Mouse (Mus musculus): ENCODE data around the gene Gse1.

Gene Gse1

GRCm38 (mm10) chr8:120212596-120212995 lies 15.7 kb upstream of the Gse1 start:
- no peak for DNase-seq (ENCODE audit: low spot score in 2 of 2)

DNA sequence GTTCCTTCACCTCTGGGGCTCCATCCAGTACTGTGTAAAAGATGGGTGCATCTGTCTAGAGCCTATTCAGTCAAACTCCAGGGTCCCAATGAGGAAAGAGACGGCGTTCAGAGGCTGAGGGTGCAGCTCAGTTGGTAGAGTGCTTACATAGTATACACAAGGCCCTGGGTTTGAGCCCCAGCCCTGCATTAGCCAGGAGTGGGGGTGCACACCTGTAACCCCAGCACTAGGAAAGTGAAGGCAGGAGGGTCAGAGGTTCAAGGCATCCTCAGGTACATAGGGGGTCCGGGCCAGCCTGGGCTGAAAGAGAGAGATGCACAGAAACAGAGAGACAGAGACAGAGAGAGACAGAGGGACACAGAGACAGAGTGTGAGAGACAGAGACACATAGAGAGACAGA lies 15.0 kb upstream of the Gse1 start:
- DNase-seq (ENCODE audit: low spot score in 2 of 2) = no peak

- DNase-seq (ENCODE audit: low spot score in 2 of 2) = peak in 1 of 2 experiments; percentile 53
Observed at GRCm38 (mm10) chr8:120213939-120214338, 14.3 kb upstream of the Gse1 start.

DNA sequence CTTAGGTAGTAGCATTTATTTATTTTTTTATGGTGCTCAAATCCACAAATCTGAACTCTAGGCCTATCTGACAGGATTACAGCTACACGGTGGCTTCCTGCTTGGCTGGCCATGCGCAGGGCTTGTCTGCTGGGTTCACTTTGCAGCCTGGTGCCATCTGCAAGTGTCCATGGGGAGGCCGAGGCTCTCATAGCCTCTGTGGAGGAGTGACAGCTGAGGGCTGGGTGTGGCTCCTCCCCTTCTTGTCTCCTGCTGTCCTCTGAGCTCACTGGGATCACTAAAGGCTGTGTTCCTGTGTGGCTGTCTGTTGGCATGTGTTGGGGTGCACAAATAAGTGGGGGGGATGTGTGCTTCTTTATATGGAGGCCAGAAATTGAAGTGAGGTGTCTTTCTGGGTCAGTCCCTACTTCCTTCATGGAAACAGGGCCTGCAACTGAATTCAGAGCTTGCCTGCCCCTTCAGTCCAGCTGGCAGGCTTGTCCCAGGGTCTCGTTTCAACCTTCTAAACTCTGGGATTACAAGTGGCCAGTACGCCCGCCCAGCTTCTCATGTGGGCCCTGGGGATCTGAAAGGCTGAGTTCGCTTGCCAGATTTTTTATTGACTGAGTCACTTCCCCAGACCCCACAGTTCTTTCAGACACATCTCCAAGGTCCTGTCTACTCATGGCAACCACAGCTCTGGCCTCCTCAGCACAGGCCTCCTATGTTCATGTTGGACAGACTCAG lies 12.7 kb upstream of the Gse1 start:
- DNase-seq (ENCODE audit: low spot score in 2 of 2) = no peak

- DNase-seq (ENCODE audit: low spot score in 2 of 2) = peak in 1 of 2 experiments; percentile 52
Observed at GRCm38 (mm10) chr8:120216855-120217830, 11.1 kb upstream of the Gse1 start.

DNA sequence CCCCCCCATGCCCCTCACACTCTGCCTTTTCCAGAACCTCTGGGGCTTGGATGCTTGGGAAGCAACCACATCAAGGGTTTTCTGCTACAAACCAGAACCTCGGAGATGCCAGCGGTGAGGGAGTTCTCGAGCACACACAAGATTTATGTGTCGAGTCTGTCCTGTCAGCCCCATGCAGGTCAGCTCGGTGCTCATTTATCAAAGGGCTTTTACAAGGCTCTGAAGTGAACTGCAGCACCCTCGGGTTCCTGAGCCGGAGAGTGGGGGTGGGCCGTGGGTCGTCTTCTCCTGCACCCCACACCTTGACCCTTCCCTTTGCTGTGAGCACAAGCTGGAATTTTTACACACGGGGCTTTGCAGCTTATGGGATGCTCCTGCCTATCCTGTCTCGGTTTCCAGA lies 5.7 kb upstream of the Gse1 start:
- DNase-seq (ENCODE audit: low spot score in 2 of 2) = no peak

DNA sequence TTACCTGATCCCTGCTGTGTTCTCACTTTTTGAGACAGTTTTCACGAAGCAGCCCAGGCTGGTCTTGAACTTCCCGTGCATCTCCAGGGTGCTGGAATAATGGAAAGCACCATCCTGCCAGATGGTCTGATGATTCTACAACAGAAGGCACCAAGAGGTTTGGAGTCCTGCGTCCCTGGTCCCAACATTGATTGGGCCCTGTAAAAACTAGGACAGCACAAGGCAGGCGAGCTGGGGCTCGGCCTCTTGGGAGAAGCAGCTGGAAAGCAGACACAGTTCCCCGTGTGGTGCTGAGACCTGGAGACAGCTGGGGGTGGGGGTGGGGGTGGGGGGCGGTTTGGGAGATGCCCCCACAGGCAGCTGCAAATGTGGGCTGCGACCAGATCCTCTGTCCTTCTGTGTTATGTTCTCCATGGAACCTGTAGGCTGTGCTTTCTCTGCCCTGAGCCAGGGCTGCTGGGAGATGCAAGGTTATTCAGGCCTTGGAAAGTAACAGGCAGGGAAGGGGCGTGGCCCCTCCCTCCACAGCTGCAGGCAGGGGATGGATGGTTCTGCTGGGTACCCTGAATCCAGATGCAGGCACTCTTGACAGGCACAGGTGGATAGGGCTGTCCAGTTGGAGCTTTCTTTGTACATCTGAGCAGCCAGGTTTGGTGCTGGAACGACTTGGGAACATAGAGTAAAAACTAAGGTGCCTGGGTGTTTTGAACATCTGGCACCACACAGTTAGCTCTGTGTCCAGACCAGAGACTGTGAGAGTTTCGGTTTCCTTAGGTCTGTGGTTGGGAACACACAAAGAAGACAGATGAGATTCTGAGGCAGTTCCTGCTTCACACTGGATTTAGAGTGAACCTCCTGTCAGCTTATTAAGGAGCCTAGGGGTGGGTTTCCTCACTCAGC lies 3.5 kb upstream of the Gse1 start:
- no peak for DNase-seq (ENCODE audit: low spot score in 2 of 2)

DNA sequence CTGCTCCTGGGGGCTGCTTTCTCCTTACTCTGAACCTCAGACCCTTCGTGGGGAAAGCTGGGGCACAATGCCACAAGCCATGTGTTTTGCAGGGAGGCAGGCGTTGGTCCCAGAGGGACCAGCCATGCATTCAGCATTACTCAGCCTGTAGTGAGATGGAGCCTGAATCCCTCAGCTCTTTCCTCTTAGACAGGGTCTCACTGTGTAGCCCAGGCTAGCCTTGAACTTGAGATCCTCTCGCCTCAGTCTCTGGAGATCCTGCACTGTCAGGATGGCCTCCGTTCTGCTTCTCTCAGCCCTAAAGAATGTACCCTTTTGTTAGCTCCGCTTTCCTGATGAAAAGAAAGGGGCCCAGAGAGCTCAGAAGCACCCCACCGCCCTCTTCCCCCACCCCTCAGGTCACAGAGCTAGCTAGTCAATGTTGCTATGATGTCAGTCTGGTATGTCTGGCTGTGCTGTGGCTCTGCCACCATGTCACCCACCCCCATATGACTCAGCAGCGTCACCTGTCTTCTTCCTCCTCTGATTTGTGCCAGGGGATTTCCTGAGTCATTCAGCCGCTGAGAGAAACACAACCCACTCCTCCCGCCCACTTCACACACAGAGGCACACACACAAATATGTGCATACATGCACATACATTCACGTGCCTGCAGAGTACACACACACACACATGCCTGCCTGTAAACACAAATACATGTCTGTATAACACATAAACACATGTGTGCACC lies 2.7 kb upstream of the Gse1 start:
- DNase-seq (ENCODE audit: low spot score in 2 of 2) = peak in 1 of 2 experiments; percentile 71

DNA sequence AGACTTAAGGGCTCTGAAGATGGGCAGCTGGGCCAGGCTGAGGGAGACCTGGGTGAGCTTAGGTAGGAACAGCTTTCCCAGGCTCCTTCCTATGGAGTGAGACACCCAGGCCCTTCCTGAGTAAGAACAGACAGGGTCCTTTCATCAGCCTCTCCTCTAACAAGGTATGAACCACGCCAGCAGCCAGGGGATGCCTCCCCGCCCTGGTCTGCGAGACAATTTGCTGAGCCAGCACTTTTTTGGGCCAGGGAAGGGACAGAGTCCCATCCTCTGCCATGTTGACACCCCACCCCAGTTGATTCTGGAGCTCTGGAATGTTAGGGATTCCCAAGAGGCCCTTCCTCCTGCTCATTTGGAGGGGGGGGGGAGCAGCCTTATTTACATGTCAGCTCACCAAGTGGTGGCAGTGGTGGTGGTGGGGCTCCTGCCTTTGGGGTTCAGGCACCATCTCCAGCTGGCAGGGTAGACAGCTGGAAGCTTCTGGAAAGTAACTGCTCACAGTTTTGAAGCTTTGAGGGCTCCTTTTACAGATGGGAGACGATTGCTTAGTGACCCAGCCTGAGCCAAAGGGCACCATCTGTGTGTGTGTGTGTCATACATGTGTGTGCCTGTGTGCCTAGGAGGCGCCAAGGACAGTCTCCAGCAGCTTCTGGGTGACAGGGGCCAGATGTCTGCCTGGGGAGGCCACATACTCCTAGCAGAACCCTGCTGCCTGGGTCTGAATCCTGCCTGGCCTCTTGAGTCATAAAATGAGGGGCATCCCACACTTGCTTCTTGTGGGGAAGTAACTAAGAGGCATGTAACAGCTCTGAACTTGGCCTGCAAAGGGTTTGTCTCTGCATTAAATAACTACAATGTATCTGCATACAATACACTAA lies 1.3 kb upstream of the Gse1 start:
- DNase-seq (ENCODE audit: low spot score in 2 of 2) = no peak

- no peak for DNase-seq (ENCODE audit: low spot score in 2 of 2)
Observed at GRCm38 (mm10) chr8:120227578-120227876, 729 bp upstream of the Gse1 start.

- peak; percentile 62 to 69 for DNase-seq (ENCODE audit: low spot score in 2 of 2)
Observed at GRCm38 (mm10) chr8:120228781-120229573, 721 bp downstream of the Gse1 start.

GRCm38 (mm10) chr8:120229574-120229916 lies 1.3 kb downstream of the Gse1 start:
- DNase-seq (ENCODE audit: low spot score in 2 of 2) = no peak

DNA sequence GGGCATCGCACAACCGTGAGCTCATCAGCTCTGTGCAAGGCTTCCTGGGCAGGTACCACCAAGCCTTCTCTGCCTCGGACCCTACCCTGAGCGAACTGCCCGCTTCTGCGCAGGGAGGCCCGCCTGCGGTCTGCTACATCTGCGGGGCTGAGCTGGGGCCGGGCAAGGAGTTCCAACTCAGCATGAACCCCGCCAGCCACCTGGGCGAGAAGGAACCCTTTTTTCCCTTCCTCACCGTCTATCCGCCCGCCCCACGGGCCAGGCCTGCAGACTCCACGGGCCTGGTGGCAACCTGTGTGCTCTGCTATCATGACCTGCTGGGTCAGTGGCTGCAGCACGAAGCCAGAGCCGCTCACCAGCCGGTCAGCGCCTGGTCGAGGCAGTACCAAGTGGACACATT lies 1.8 kb downstream of the Gse1 start:
- no peak for DNase-seq (ENCODE audit: low spot score in 2 of 2)

DNA sequence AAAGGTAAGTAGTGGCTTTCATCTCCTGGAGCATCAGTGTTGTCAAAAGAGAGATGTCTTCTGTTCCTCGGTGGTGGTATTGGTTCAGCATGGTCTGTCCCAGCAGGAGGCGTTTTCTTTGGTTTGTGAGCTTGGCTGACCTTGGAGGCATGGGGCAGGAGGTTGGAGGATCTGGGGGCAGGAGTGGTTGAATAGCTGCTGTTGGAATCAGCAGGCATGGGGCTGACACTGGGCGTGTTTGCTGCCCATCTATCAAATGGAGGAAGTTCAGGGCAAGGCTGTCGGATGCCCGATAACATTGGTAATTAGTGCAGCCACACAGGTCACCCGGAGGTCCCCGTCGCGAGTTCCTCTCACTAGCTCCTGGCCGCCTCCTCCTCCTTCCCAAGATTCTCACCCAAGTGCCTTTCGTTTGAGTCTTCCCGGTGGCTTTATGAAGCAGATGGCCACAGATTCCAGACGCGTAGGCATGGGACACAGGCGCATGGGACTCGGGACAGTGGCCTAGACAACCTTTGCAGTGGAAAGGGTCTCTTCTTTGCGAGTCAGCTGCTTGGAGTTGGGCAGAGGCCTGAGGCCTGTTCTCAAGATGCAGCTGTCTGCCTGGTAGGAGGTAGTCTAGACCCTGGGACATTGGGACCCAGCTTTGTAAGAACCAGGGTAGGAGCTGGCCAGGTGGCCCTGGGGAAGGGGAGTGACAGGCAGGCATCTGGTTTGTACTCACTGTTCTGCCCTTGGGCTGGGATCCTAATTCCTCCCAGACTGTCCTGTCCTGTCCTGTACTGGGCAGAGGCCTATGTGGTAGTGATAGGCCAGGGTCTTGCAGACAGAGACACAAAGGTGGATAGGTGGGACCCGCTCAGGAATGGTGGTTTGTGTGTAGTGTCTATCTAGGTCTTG lies 2.7 kb downstream of the Gse1 start:
- no peak for DNase-seq (ENCODE audit: low spot score in 2 of 2)

DNA sequence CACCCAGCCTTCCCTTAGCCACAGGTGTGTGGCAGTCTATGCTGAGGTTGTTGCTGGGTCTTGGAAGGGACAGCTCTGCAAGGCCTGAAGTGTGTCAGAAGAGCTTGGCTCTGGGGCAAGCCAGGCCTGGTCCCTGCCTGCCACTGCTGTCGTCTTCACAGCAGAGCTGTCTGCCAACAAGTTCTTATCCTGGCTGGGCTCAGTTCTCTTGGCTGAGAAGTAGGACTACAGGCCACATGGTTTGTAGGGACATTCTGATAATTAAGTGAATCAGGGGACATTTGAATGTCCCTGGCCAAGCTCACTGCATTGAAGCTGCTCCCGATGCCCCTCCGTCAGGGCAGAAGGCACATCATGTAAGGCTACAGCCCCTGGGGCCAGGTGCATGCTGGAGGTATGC lies 3.6 kb downstream of the Gse1 start:
- DNase-seq (ENCODE audit: low spot score in 2 of 2) = no peak

DNA sequence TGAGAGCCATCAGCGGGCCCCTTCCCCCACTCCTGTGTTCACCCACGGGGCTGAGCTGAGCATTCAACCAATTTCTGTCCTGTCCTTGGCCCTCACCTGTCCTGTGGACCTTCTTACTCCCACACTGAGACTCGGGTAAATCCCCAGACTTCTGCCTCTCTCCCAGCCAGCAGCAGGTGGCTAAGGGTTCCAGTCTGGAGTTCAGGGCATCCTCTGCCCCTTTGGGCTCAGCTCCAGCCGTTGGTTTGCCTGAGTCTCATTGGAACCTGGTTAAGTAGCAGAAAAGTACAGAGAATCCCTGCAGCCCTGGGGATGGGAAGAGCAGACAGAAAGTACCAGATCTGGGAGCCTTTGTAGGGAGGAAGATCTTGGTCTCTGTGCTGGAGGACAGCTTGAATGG lies 4.1 kb downstream of the Gse1 start:
- peak in 1 of 2 experiments; percentile 16 for DNase-seq (ENCODE audit: low spot score in 2 of 2)

- no peak for DNase-seq (ENCODE audit: low spot score in 2 of 2)
Observed at GRCm38 (mm10) chr8:120232913-120233312, 4.7 kb downstream of the Gse1 start.

DNA sequence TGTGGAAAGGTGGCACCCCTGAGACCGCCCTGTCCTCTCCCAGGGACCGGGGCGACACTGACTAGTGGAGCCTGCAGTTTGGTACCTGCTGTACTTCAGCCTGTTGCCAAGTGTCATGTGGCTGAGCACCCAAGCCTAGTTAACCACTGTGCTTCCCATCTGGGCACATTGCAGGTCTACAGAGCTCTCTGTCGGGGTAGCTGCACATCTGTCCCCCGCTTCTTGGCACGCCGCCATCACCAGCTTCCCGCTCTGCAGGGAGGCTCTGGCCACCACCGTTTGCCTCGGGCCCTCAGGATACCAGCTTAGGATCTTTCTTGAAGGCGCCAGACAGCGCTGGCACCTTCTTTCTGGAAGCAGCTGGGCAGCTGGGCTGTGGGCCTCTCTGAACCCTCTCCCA lies 6.2 kb downstream of the Gse1 start:
- peak in 1 of 2 experiments; percentile 72 for DNase-seq (ENCODE audit: low spot score in 2 of 2)

DNA sequence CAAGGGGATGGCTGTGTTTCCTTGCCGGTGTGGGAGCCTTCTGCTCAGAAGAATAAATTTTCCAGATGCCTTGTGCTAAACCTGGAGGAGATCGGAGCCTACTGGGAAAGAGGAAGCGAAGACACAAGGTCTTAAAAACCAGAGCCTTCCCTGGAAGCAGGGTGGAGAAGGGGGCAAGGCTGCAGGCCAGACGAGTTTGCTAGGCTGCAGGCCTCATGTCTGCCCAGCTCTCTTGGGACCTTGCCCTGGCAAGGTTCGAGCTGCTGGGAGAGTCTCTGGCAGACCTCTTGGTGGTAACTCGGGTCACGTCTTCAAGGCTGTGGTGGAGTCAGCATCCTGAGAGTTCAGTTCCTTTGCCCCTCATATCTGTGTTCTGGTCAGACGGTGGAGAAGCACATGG lies 6.6 kb downstream of the Gse1 start:
- DNase-seq (ENCODE audit: low spot score in 2 of 2) = no peak

Data from right cerebral cortex, postnatal 10 days (tissue).